Mouse (Mus musculus): ENCODE data around the gene Nectin1. TPM values are rescaled to one million over a fixed set of nuclear protein-coding genes. Genes with fewer than 3 reads are reported as not detected.
A peak's percentile ranks its signal among the peaks of the same experiment; 100 is the strongest.

Nectin1 gene
- total RNA-seq, 2 experiments from 2014 or later, result 82.6 to 93.4 TPM

- intact Hi-C loops (cut with DNase I), result no loop called here
- no peak for DNase-seq (ENCODE audit: low spot score in 2 of 2)
Observed at GRCm38 (mm10) chr9:43757225-43757624, 13.4 kb downstream of the Nectin1 start.

- intact Hi-C loops (cut with DNase I), result no loop called here
- no peak for DNase-seq (ENCODE audit: low spot score in 2 of 2)
Observed at GRCm38 (mm10) chr9:43757972-43758965, 14.5 kb downstream of the Nectin1 start.

GRCm38 (mm10) chr9:43760078-43760477 lies 16.3 kb downstream of the Nectin1 start:
- intact Hi-C loops (cut with DNase I), result no loop called here
- peak in 1 of 2 experiments; percentile 40 for DNase-seq (ENCODE audit: low spot score in 2 of 2)

- peak; percentile 47 to 73 for DNase-seq (ENCODE audit: low spot score in 2 of 2)
- intact Hi-C loops (cut with DNase I), result no loop called here
Observed at GRCm38 (mm10) chr9:43761181-43761820, 17.5 kb downstream of the Nectin1 start.

GRCm38 (mm10) chr9:43761941-43762340 lies 18.2 kb downstream of the Nectin1 start:
- intact Hi-C loops (cut with DNase I), result no loop called here
- DNase-seq (ENCODE audit: low spot score in 2 of 2), result no peak

- DNase-seq (ENCODE audit: low spot score in 2 of 2), result no peak
- intact Hi-C loops (cut with DNase I), result no loop called here
Observed at GRCm38 (mm10) chr9:43765419-43766179, 21.8 kb downstream of the Nectin1 start.

GRCm38 (mm10) chr9:43768779-43769178 lies 25.0 kb downstream of the Nectin1 start:
- intact Hi-C loops (cut with DNase I), result no loop called here
- no peak for DNase-seq (ENCODE audit: low spot score in 2 of 2)

GRCm38 (mm10) chr9:43769228-43769627 lies 25.4 kb downstream of the Nectin1 start:
- intact Hi-C loops (cut with DNase I), result no loop called here
- no peak for DNase-seq (ENCODE audit: low spot score in 2 of 2)

- intact Hi-C loops (cut with DNase I), result no loop called here
- DNase-seq (ENCODE audit: low spot score in 2 of 2), result no peak
Observed at GRCm38 (mm10) chr9:43769940-43770339, 26.2 kb downstream of the Nectin1 start.

GRCm38 (mm10) chr9:43771041-43771440 lies 27.3 kb downstream of the Nectin1 start:
- intact Hi-C loops (cut with DNase I), result no loop called here
- no peak for DNase-seq (ENCODE audit: low spot score in 2 of 2)

- intact Hi-C loops (cut with DNase I), result no loop called here
- DNase-seq (ENCODE audit: low spot score in 2 of 2), result no peak
Observed at GRCm38 (mm10) chr9:43772460-43772859, 28.7 kb downstream of the Nectin1 start.

GRCm38 (mm10) chr9:43773521-43773920 lies 29.7 kb downstream of the Nectin1 start:
- intact Hi-C loops (cut with DNase I), result no loop called here
- DNase-seq (ENCODE audit: low spot score in 2 of 2), result no peak

GRCm38 (mm10) chr9:43774427-43774826 lies 30.6 kb downstream of the Nectin1 start:
- intact Hi-C loops (cut with DNase I), result no loop called here
- no peak for DNase-seq (ENCODE audit: low spot score in 2 of 2)

GRCm38 (mm10) chr9:43776231-43776630 lies 32.4 kb downstream of the Nectin1 start:
- no peak for DNase-seq (ENCODE audit: low spot score in 2 of 2)
- intact Hi-C loops (cut with DNase I), result no loop called here

GRCm38 (mm10) chr9:43777362-43778360 lies 33.9 kb downstream of the Nectin1 start:
- intact Hi-C loops (cut with DNase I), result no loop called here
- no peak for DNase-seq (ENCODE audit: low spot score in 2 of 2)

- DNase-seq (ENCODE audit: low spot score in 2 of 2), result no peak
- intact Hi-C loops (cut with DNase I), result no loop called here
Observed at GRCm38 (mm10) chr9:43780883-43781282, 37.1 kb downstream of the Nectin1 start.

- intact Hi-C loops (cut with DNase I), result no loop called here
- no peak for DNase-seq (ENCODE audit: low spot score in 2 of 2)
Observed at GRCm38 (mm10) chr9:43782401-43782800, 38.6 kb downstream of the Nectin1 start.

- intact Hi-C loops (cut with DNase I), result no loop called here
- no peak for DNase-seq (ENCODE audit: low spot score in 2 of 2)
Observed at GRCm38 (mm10) chr9:43783959-43784358, 40.2 kb downstream of the Nectin1 start.

- intact Hi-C loops (cut with DNase I), result no loop called here
Observed at GRCm38 (mm10) chr9:43784841-43785240, 41.1 kb downstream of the Nectin1 start.

More at GRCm38 (mm10) chr9:43784841-43785240, 41.1 kb downstream of the Nectin1 start:
- no peak for DNase-seq (ENCODE audit: low spot score in 2 of 2)
